Mouse (Mus musculus): ENCODE results near the gene Dscam.

Gene Dscam

GRCm38 (mm10) chr16:97103046-97103445 is 67.5 kb downstream of the Dscam start:
- DNase-seq: no peak

- DNase-seq: no peak
These were observed 70.5 kb downstream of the Dscam start for GRCm38 (mm10) chr16:97100091-97100490.

- peak; percentile 41 for DNase-seq
These were observed 72.0 kb downstream of the Dscam start for GRCm38 (mm10) chr16:97098508-97098907.

- peak; percentile 79 for DNase-seq
These were observed 73.8 kb downstream of the Dscam start for GRCm38 (mm10) chr16:97096709-97097108.

- no peak for DNase-seq
These were observed 75.1 kb downstream of the Dscam start for GRCm38 (mm10) chr16:97095496-97095895.

GRCm38 (mm10) chr16:97089339-97089738 is 81.2 kb downstream of the Dscam start:
- DNase-seq: no peak

- no peak for DNase-seq
These were observed 86.9 kb downstream of the Dscam start for GRCm38 (mm10) chr16:97083694-97084093.

- DNase-seq: no peak
These were observed 94.5 kb downstream of the Dscam start for GRCm38 (mm10) chr16:97075920-97076572.

- DNase-seq: no peak
These were observed 95.2 kb downstream of the Dscam start for GRCm38 (mm10) chr16:97075137-97075902.

- DNase-seq: no peak
These were observed 96.7 kb downstream of the Dscam start for GRCm38 (mm10) chr16:97073847-97074246.

GRCm38 (mm10) chr16:97072624-97073023 is 97.9 kb downstream of the Dscam start:
- no peak for DNase-seq

- DNase-seq: peak; percentile 68
These were observed 103.7 kb downstream of the Dscam start for GRCm38 (mm10) chr16:97066856-97067255.

- DNase-seq: no peak
These were observed 108.3 kb downstream of the Dscam start for GRCm38 (mm10) chr16:97062207-97062606.

GRCm38 (mm10) chr16:97061390-97061789 is 109.2 kb downstream of the Dscam start:
- DNase-seq: no peak

- DNase-seq: no peak
These were observed 109.8 kb downstream of the Dscam start for GRCm38 (mm10) chr16:97060736-97061135.

- DNase-seq: no peak
These were observed 110.3 kb downstream of the Dscam start for GRCm38 (mm10) chr16:97060276-97060675.

GRCm38 (mm10) chr16:97035271-97035670 is 135.3 kb downstream of the Dscam start:
- DNase-seq: no peak

GRCm38 (mm10) chr16:97033540-97034058 is 137.0 kb downstream of the Dscam start:
- DNase-seq: no peak

- no peak for DNase-seq
These were observed 142.9 kb downstream of the Dscam start for GRCm38 (mm10) chr16:97027701-97028100.

GRCm38 (mm10) chr16:97026803-97027202 is 143.7 kb downstream of the Dscam start:
- DNase-seq: no peak

GRCm38 (mm10) chr16:97024406-97024805 is 146.1 kb downstream of the Dscam start:
- DNase-seq: peak; percentile 74

GRCm38 (mm10) chr16:97021496-97021895 is 149.1 kb downstream of the Dscam start:
- DNase-seq: no peak

- no peak for DNase-seq
These were observed 152.2 kb downstream of the Dscam start for GRCm38 (mm10) chr16:97018304-97018703.

- no peak for DNase-seq
These were observed 153.3 kb downstream of the Dscam start for GRCm38 (mm10) chr16:97017171-97017738.

All from layer of hippocampus, adult 9-11 months (tissue).